Mouse (Mus musculus) activated CD4-positive, CD25-positive, alpha-beta regulatory T cell, adult 4 months (primary cell): ENCODE data around the gene Macrod2. TPM values are rescaled to one million over a fixed set of nuclear protein-coding genes. Genes with fewer than 3 reads are reported as not detected.

ENCODE experiments used
- ATAC-seq: one replicate; pipeline ENCODE4 v1.8.0; 2017
- polyA plus RNA-seq, 2 experiments: library from polyadenylated mRNA; unstranded; fragments of 100-300 nt; shearing (Covaris generic); gene quantifications; one replicate each; pipeline ENCODE4 v1.2.1; 2017

Macrod2 gene
- polyA plus RNA-seq, 2 experiments from 2014 or later: 0.71 TPM; not detected in 1

- ATAC-seq: no peak
Observed at GRCm38 (mm10) chr2:141876155-141876851, 1481.2 kb downstream of the Macrod2 start.

GRCm38 (mm10) chr2:141876958-141877357 lies 1481.8 kb downstream of the Macrod2 start:
- ATAC-seq: no peak

- no peak for ATAC-seq
Observed at GRCm38 (mm10) chr2:141878473-141878872, 1483.4 kb downstream of the Macrod2 start.

- ATAC-seq: no peak
Observed at GRCm38 (mm10) chr2:141879711-141880110, 1484.6 kb downstream of the Macrod2 start.

- no peak for ATAC-seq
Observed at GRCm38 (mm10) chr2:141886694-141887474, 1491.8 kb downstream of the Macrod2 start.

GRCm38 (mm10) chr2:141889497-141889896 lies 1494.4 kb downstream of the Macrod2 start:
- no peak for ATAC-seq

GRCm38 (mm10) chr2:141897951-141898350 lies 1502.8 kb downstream of the Macrod2 start:
- ATAC-seq: no peak

- no peak for ATAC-seq
Observed at GRCm38 (mm10) chr2:141911831-141912447, 1516.8 kb downstream of the Macrod2 start.

GRCm38 (mm10) chr2:141913486-141913885 lies 1518.4 kb downstream of the Macrod2 start:
- ATAC-seq: no peak

- no peak for ATAC-seq
Observed at GRCm38 (mm10) chr2:141913894-141914293, 1518.8 kb downstream of the Macrod2 start.

GRCm38 (mm10) chr2:141920377-141920992 lies 1525.4 kb downstream of the Macrod2 start:
- no peak for ATAC-seq

- ATAC-seq: no peak
Observed at GRCm38 (mm10) chr2:141935130-141935529, 1540.0 kb downstream of the Macrod2 start.

- ATAC-seq: no peak
Observed at GRCm38 (mm10) chr2:141954795-141955194, 1559.7 kb downstream of the Macrod2 start.

- ATAC-seq: no peak
Observed at GRCm38 (mm10) chr2:141955197-141955596, 1560.1 kb downstream of the Macrod2 start.

GRCm38 (mm10) chr2:141962868-141963267 lies 1567.8 kb downstream of the Macrod2 start:
- ATAC-seq: no peak

GRCm38 (mm10) chr2:141983664-141984395 lies 1588.7 kb downstream of the Macrod2 start:
- no peak for ATAC-seq

- ATAC-seq: no peak
Observed at GRCm38 (mm10) chr2:141998901-141999300, 1603.8 kb downstream of the Macrod2 start.

- ATAC-seq: no peak
Observed at GRCm38 (mm10) chr2:142024534-142025155, 1629.5 kb downstream of the Macrod2 start.

- ATAC-seq: no peak
Observed at GRCm38 (mm10) chr2:142026721-142027120, 1631.6 kb downstream of the Macrod2 start.

GRCm38 (mm10) chr2:142030756-142031646 lies 1635.9 kb downstream of the Macrod2 start:
- ATAC-seq: no peak

- no peak for ATAC-seq
Observed at GRCm38 (mm10) chr2:142055576-142055975, 1660.5 kb downstream of the Macrod2 start.
